Mouse (Mus musculus) kidney, postnatal 25 days (tissue): ENCODE results near the gene Eef2.
"Not testable (repeated sequence)": the region's sequence is repeated elsewhere in the genome, so short reads cannot be mapped to it uniquely, and the experiment has no call there.

Experiments used
- DNase-seq, 2 experiments: peaks; one replicate each; pipeline ENCODE4 v3.0.0; 2021; ENCODE audit warnings: mixed read lengths in 2 of 2

Gene Eef2

DNA sequence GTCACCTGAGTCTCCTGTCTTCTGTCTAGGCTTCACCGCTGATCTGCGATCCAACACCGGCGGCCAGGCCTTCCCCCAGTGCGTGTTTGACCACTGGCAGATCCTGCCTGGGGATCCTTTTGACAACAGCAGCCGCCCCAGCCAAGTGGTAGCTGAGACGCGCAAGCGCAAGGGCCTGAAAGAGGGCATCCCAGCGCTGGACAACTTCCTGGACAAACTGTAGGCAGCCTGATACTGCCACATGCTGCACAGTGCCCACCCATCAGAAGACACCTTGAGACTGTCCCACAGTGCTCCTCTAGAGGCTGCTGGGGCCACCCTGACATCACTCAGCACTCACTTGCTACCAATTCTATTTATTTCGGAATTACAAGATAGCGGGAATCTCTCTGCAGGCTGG lies 5.4 kb downstream of the Eef2 start:
- not testable (repeated sequence) for DNase-seq

DNA sequence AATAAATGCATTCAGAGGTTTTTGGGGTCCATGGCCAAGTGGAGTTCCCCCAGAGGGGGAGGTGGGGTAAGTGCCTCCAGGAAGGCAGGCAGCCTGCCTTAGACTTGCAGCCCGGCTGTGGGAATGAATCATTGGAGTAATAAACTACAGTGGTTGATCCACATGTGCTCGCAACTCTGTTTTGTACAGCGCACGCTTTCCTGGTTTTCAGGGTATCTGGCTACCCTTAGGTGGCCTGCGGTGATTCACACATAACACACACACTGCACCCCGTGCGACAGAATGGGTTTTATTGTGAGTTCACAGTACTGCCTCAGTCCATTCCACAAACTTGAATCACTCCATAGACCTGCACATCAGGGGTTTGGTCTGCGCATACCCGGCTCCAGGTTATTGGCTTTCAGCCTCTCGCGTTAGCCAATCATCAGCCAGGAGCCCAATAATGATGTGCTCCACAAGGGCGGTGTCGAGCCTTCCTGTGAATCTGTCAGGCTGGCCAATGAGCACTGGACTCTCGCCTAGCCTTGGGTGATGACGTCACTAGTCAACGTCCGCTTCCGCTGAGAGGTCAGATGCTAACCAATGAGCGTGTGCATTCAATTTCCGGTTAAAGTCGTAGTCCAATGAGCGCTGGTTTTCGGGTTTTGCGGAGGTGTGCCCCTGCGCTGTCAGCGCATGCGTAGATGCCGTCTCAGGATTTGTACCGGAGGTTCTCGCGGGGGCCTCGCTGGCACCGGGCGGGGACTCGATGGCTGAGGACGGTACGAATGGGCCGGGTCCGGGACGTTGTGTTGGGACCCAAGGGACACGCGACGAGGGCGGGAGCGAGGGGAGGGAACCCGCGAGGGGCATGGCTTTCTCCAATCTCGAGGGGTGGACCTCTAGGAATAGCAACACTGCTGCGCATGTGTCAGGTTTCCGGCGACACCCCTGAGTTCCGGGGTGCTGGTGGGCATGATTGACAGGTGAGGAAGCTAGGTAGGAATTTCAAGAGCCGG lies 6.2 kb downstream of the Eef2 start, which contains the start of gene Dapk3:
Dapk3 (plus strand) TSS at position 670 of the 998 bp plus-strand sequence.
- peak; percentile 97 to 99 for DNase-seq

DNA sequence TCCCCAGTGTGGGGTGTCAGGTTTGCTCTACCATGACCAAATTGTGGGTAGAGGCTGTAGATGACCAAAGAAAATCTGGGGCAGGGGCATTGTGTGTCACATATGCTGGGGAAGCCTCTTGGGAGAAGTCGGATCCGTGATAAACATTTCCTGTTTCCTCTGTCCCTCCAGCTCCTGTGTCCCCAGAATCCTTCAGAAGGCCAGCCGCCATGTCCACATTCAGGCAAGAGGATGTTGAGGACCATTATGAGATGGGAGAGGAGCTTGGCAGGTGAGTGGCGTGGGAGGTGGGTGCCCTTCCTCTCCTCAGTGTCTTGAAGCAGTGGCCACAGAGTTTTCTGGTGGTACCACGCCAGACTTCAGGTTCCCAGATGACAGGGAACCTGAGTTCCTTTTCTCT lies 7.4 kb downstream of the Eef2 start, which contains the start of gene 4930442H23Rik:
4930442H23Rik (minus strand) TSS at position 45 of the 400 bp plus-strand sequence.
- DNase-seq = no peak

DNA sequence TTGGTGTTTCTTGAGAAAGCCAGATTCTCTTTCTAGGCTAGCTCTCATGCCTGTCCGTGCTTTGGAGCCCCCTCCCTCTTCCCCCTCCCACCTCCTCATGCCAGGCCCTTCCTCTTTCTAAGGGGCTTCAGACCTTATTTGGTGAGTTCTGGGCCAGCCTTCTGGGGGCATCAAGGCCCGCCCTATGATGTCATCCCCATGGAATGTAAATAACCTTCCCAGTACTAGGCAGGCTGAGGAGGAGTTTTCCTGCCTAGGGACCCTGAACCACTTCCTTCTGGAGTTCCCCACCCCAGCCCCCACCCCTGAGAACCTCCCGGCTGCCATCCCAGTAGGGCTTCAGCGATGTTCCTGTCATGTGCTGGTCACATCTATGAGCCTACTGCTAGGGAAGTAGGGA lies 8.3 kb downstream of the Eef2 start:
- no peak for DNase-seq

DNA sequence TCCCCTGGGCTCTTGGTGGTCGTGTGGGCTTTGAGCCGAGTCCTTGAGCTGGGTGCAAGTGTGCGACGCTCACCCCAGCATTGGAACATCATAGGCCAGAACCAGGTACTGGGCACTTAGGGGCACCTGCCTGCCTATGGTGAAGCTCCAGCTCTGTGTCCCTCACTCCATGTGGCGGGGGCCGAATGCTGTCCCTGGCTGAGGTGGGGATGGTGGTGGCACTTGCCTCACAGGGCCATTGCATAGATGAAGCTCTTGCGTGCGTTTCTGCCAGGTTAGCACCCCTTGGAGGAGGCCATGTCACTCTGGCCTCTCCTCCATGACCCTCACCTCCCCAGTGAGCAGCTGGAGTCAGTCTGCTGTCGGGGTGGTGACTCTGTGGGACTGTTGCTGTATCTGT lies 10.7 kb downstream of the Eef2 start:
- DNase-seq = no peak

DNA sequence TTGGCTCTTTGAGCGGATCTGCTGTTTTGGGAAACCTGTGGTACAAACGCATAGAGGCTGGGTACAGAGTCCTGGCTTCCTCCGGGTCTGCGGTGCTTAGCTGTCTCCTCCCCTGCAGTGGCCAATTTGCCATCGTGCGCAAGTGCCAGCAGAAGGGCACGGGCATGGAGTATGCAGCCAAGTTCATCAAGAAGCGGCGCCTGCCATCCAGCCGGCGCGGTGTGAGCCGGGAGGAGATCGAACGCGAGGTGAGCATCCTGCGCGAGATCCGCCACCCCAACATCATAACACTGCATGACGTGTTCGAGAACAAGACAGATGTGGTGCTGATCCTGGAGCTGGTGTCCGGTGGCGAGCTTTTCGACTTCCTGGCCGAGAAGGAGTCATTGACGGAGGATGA lies 13.4 kb downstream of the Eef2 start:
- DNase-seq = peak in 1 of 2 experiments; percentile 46

DNA sequence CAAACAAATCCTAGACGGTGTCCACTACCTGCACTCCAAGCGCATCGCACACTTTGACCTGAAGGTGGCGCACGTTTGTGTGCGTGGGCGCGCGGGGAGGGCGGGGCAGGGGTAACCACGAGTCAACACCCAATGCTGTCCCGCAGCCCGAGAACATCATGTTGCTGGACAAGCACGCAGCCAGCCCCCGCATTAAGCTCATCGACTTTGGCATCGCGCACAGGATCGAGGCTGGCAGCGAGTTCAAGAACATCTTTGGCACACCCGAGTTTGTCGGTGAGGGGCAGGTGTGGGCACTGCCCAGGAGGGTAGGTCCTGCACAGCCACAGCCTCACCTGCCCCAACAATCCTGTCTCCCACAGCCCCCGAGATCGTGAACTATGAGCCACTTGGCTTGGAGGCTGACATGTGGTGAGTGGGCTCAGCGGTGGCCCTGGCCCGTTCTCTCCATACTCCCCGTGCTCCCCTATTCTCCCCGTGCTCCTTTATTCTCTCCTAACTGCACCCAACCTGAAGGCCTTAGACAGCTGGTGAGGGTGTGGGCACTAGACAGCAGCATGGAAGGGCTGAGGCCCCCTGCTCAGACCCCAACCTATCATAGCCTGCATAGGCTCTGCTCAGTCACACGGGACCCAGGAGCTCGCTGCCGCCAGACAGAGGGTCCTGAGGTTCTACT lies 13.9 kb downstream of the Eef2 start:
- peak in 1 of 2 experiments; percentile 53 for DNase-seq

DNA sequence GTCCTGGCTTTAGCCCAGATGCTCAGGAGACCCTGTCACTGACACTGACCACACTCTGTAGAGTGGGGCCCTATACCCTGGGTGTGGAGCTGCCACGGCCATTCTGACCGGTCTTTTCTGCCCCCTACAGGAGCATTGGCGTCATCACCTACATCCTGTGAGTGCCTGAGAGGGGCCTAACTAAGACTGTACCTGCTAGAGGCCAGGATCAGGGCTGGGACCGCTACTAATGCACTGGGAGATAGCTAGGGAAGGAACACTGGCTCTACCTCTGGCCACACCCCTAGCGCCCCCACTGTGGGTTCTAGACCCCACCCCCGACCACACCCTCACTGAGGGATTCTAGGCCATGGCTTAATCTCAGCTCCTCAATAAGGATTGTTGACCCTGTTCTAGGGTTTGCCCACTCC lies 14.5 kb downstream of the Eef2 start:
- no peak for DNase-seq

DNA sequence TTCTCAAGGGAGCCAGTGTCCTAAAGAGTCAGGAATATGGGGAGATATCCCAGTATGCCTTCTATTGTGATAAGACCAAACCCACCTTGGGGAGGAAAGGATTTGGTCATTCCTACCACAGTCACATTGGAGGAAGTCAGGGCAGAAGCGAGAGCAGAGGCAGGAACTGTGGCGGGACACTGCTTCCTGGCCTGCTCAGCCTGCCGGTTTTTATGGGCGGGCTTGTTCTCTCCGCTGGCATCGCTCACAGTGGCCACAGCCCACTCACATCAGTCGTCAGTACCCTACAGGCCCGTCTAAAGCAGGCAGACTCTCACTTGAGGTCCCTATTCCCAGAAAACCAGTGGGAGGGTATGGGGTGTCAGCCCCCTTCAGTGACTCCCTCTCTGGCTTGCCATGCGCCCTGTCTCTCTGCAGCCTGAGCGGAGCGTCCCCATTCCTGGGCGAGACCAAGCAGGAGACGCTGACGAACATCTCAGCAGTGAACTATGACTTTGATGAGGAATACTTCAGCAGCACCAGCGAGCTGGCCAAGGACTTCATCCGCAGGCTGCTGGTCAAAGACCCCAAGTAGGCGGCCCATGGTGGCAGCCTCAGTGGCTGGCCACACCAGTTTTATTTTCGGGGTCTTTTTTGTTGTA lies 15.0 kb downstream of the Eef2 start:
- peak in 1 of 2 experiments; percentile 56 for DNase-seq

DNA sequence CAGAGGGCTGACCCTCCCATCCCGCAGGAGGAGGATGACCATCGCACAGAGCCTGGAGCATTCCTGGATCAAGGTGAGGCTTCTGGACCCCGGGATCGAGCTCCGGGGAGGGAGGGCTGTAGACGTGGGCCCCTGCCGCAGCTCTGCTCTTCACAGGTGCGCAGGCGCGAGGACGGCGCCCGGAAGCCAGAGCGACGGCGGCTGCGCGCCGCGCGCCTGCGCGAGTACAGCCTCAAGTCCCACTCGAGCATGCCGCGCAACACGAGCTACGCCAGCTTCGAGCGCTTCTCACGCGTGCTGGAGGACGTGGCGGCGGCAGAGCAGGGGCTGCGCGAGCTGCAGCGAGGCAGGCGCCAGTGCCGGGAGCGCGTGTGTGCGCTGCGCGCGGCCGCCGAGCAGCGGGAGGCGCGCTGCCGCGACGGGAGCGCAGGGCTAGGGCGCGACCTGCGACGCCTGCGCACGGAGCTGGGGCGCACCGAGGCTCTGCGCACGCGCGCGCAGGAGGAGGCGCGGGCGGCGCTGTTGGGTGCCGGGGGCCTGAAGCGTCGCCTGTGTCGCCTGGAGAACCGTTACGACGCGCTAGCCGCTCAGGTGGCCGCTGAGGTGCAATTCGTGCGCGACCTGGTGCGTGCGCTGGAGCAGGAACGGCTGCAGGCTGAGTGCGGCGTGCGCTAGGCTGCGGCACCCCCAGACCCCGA lies 16.0 kb downstream of the Eef2 start:
- DNase-seq = peak; percentile 81 to 91

DNA sequence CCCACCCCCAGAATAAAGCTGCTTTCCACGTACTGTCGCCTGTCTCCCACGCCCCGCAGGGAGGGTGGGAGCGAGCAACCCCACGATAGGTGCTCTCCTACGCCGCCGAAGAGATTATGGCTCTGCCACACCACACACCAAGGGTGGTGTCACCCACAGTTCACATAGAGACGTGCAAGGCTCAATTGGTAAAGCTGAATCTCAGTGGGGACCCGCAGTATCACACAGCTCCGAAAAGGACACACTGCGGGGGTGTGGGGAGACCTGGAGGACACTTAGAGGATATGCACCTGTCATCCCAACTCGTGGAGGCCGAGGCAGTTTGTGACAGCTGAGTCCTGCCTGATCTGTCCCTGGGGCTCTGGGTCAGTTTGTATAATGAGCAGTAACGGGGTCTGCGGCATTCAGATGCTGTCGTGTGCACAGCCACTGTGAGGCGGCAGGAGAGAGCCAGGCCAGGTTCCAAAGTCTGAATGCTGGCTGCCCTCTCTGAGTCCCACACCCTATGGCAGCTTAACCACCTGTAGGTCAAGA lies 16.6 kb downstream of the Eef2 start:
- DNase-seq = peak in 1 of 2 experiments; percentile 71

DNA sequence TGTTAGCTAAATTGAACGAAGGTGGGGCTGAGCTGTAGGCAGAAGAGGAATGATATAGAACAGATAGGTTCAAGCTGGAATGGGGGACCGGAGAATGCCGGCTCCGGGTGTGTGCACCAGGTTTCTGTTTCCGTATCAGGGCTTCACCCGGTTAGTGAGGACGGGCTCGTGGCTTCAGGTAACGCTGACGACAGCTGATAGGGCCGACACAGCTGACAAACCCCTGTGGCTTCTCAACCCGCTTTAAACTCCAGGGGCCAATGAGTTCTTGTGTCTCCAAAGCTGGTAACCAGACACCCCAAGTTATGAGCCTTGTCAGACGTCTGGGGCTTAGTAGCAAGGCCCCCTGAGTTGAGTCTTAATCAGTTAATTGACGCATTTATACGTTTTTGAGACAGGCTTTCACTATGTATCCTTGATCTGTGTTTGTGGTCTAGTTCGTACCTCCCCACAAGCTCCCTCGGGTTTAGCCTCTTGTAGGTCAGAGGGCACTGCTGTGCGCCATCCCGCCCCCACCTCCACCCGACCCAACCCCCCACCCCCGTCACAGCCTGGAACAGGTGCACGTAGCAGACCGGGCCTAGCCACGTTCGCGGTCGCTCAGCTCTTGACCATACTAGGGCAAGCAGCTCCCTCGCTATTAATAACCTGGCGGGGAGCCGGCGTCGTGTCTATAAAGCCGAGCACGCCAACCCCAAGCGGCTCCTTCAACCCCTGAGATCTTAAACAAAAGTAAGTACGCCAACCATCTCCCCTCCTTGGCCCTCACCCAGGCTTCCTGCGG lies 17.8 kb downstream of the Eef2 start:
- DNase-seq = peak in 1 of 2 experiments; percentile 57

DNA sequence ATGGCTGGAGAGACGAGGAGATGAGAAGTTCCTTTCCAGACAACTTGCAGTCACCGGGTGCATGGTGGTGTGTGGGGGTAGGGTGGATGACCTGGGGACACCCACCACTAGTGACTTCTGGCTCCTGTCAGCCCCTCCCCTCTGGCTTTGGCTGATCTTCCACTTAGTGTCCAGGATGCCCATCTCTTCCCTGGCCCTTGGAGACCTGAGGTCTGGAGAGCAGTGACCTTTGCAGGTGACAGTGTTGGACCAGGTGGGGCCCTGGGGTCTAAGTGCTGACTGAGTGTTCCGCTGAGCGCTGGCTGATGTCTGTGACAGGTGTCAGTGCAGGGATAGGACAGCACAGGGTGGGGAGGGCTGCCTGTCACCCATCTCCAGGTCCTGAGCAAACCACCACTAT lies 18.9 kb downstream of the Eef2 start:
- no peak for DNase-seq

DNA sequence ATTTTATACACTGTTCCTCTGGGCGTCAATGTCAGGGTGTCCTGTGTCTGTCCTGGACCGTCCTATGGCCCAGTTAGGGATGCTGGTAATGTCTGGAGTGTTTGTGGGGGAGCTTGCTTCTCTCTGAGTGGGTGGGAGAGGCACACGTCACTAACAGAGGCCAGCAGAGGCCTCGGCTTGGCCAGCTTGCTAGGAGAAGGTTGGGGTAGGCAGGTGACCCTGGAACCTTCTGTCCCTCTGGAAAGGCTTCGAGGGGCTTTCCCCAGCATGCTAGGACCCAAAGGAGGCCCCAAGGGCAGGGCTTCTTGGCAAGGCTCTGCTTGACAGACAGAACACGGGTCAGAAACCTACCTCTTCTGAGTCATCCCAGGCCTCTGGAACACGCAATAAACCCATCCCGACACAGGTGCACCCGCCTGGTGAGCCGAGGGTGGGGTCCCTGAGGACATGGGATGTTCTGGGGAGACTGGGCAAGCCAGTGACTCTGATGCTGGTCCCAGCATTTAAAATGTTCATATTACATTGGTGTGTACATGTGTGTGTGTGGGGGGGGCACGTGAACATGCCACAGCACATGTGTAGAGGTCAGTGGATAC lies 20.1 kb downstream of the Eef2 start:
- DNase-seq = no peak

DNA sequence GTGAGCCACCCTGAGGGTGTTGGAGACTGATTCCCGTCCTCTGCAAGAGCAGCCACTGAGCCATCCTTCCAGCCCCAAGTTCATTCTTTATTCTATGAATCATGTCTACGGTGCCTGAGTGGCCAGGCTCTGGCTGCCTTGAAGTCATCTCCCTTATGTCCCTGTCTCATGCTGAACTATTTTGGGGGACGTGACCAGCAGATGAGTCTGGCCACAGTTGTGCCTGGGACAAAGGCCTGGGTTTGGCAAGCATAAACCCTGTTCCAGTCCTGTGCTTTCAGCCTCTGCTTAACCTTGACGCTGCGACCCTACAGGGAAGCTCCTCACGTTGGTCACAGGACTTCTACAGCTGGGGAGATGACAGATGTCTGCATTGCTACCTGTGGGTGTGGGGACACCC lies 20.9 kb downstream of the Eef2 start:
- DNase-seq = no peak

DNA sequence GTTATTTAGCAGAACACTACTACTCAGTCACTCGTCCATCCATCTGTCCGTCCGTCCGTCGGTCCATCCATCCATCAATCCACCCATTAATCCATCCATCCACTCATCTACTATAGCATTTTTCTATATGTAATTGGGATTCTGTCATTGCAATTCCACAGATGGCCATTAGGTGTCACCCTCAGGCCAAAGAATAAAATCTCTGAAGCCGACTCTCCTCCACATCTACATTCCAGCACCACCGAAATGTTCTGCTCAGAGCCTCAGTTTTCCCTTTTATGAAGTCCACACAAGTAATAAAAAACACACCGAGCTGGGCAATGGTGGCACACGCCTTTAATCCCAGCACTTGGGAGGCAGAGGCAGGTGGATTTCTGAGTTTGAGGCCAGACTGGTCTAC lies 21.8 kb downstream of the Eef2 start:
- peak in 1 of 2 experiments; percentile 79 for DNase-seq

DNA sequence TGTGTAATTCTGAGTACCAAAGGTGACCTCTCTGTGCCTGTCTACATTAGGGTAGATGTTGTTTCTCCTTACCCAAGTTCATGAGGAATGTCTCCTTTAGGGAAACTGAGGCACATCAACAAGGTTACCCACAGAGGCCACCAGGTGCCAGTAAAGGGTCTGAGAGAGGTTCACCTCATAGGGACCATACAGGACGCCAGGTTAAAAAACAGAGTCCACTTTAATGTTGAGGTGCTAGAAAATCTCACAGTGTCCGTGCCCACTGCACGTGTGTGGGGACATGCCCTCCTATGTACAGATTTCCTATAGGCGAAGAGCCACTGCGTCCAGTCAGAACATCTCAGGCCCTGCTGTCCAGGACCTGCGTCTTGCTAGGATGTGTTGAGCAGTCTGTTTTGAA lies 22.6 kb downstream of the Eef2 start:
- DNase-seq = no peak

DNA sequence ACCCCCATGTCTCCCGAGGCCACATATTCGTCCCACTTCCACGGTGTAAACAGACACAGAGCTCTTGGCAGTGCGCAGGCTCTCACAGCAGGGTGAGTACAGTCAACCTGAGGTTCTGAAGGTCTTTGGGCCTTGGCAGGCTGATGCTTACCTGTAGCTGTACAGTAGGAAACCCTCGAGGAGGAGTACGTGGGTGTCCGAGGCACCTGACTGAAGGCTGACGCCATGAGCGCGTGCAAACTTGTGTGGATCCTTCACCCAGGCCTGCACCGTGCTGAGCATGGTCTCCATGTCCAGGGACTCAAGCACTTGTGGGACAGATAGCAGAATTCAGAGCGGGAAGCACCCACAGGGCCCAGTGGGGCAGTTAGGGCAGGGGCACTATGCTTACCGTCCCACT lies 23.7 kb downstream of the Eef2 start:
- no peak for DNase-seq

DNA sequence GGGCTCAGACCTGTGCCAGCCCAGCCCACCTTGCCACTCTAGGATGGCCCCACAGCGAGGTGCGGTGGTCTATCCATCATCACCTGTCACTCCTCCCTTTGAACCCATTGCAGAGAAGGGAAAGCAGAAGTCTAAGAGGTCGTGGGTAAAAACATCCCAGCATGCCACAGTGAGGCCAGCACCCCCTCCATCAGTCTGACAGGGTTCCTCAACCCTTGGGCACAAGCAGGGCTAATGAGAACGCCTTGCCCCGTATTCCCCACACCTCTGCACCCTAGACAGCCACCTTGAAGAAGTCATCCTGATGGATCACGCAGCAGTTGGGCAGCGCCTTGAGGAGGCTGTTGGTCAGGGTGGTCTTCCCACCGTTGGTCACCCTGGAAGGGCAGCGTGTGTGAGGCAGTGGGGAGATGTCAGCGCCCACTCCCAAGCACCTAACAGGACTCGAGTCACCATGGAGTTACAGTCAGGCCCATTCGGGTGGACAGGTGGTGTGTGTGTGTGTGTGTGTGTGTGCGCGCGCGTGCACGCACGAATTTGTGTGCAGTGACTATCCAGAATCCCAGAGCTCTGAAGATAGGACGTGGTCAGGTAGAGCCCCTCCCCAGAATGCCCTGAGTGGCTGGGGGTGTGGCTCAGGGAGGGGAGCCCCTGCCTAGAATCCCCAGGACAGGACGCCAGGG lies 24.3 kb downstream of the Eef2 start:
- no peak for DNase-seq
